Mouse (Mus musculus): ENCODE results near the gene Gm20517. TPM values are rescaled to one million over a fixed set of nuclear protein-coding genes. Genes with fewer than 3 reads are reported as not detected.
"Not testable (repeated sequence)": the region's sequence is repeated elsewhere in the genome, so short reads cannot be mapped to it uniquely, and the experiment has no call there.

Gene Gm20517
- polyA plus RNA-seq, 1 experiment = 1.5 TPM

GRCm38 (mm10) chr17:47597838-47598579, 13.4 kb upstream of the Gm20517 start:
- peak overlapping the region; percentile 81 for H3K4me2 ChIP-seq (ENCODE audit: low read depth)
- no peaks in the 10 kb centered on the region for H3K27me3 ChIP-seq (ENCODE audit: control insufficient read depth, insufficient read depth, insufficient read length)
- TF ChIP-seq E2F4 (IDR thresholded peaks at IDR 0.05; ENCODE audit: insufficient read depth) (no peak), POLR2A (IDR thresholded peaks at IDR 0.05; ENCODE audit: insufficient read length, low read depth) (peak; percentile 38), TCF12 (IDR thresholded peaks at IDR 0.05; ENCODE audit: insufficient read depth, poor library complexity, severe bottlenecking) (peak; percentile 2), POLR2AphosphoS2 (IDR thresholded peaks at IDR 0.05; ENCODE audit: insufficient read length, low read depth) (peak; percentile 86), MYOG (IDR thresholded peaks at IDR 0.05; ENCODE audit: control insufficient read depth in 1 of 3, insufficient read depth in 1 of 3, insufficient read length in 2 of 3, low read depth in 2 of 3) (peak in 1 of 3 experiments; percentile 70), MYOD1 (IDR thresholded peaks at IDR 0.05; ENCODE audit: control insufficient read depth in 1 of 3, insufficient read length in 2 of 3, low read depth in 2 of 3) (peak in 2 of 3 experiments; percentile 61 to 72), MAX (IDR thresholded peaks at IDR 0.05; ENCODE audit: low read depth) (no peak)
- peaks cover 28% of the 10 kb centered on the region for H3K36me3 ChIP-seq (ENCODE audit: control insufficient read depth, insufficient read depth)
- peak overlapping the region; percentile 100 for H3K4me3 ChIP-seq
- no peak overlapping the region for H3ac ChIP-seq (ENCODE audit: control insufficient read depth, insufficient read length)
- H3K79me2 ChIP-seq (ENCODE audit: control insufficient read depth, insufficient read depth) = peaks cover 23% of the 10 kb centered on the region

DNA sequence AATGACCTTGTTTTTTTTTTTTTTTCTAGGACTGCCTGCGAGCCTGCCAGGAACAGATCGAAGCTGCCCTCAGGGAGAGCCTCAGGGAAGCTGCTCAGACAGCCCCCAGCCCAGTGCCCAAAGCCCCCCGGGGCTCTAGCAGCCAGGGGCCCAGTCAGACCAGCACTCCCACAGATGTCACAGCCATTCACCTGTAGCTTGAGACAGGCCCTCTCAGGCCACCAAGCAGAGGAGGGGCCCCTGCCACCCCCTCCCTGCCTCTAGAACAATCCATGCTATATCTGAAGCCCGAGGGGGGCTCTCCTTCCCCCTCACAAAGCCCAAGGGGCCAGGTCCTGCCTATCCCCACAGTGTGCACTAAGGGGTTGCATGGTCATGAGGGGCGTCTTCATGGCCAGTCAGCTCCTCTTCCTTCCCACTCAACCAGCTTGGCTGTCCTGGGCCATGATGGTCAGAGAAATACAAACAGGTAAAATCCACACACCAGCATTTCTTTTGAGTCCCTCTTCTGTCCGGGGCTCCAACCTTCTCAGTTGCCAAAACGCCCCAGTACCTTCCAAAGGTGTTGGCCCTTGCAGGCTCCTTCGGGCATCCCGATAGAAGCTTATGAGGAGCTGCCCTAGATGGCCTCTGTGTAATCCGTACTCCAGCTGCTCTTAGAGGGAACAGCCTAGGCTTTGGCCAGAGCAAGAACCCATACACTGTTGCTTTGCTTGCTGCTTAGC, 12.6 kb upstream of the Gm20517 start:
- not testable (repeated sequence) for H3K4me2 ChIP-seq (ENCODE audit: low read depth); H3ac ChIP-seq (ENCODE audit: control insufficient read depth, insufficient read length); H3K4me3 ChIP-seq; H3K27me3 ChIP-seq (ENCODE audit: control insufficient read depth, insufficient read depth, insufficient read length)
- TF ChIP-seq POLR2AphosphoS2 (IDR thresholded peaks at IDR 0.05; ENCODE audit: insufficient read length, low read depth) = peak; percentile 18
- H3K79me2 ChIP-seq (ENCODE audit: control insufficient read depth, insufficient read depth) = peaks cover 21% of the 10 kb centered on the region
- peaks cover 28% of the 10 kb centered on the region for H3K36me3 ChIP-seq (ENCODE audit: control insufficient read depth, insufficient read depth)

- TF ChIP-seq MYOG (IDR thresholded peaks at IDR 0.05; ENCODE audit: control insufficient read depth in 1 of 3, insufficient read depth in 1 of 3, insufficient read length in 2 of 3, low read depth in 2 of 3) = no peak
- peak; percentile 90 for TF ChIP-seq POLR2AphosphoS2 (IDR thresholded peaks at IDR 0.05; ENCODE audit: insufficient read length, low read depth)
- TF ChIP-seq REST (IDR thresholded peaks at IDR 0.05; ENCODE audit: insufficient read depth, insufficient read length) = no peak
- no peak for TF ChIP-seq USF1 (IDR thresholded peaks at IDR 0.05; ENCODE audit: low read depth)
- peak; percentile 59 for TF ChIP-seq POLR2A (IDR thresholded peaks at IDR 0.05; ENCODE audit: insufficient read length, low read depth)
- Histone ChIP-seq H3K27me3 (ENCODE audit: control insufficient read depth, insufficient read depth, insufficient read length) (no peaks in the 10 kb centered on the region), H3K4me2 (ENCODE audit: low read depth) (no peak overlapping the region), H3K4me3 (no peak overlapping the region), H3K36me3 (ENCODE audit: control insufficient read depth, insufficient read depth) (peaks cover 28% of the 10 kb centered on the region), H3K79me2 (ENCODE audit: control insufficient read depth, insufficient read depth) (peaks cover 11% of the 10 kb centered on the region), H3ac (ENCODE audit: control insufficient read depth, insufficient read length) (no peak overlapping the region)
These were observed 11.7 kb upstream of the Gm20517 start for GRCm38 (mm10) chr17:47599511-47600297.

DNA sequence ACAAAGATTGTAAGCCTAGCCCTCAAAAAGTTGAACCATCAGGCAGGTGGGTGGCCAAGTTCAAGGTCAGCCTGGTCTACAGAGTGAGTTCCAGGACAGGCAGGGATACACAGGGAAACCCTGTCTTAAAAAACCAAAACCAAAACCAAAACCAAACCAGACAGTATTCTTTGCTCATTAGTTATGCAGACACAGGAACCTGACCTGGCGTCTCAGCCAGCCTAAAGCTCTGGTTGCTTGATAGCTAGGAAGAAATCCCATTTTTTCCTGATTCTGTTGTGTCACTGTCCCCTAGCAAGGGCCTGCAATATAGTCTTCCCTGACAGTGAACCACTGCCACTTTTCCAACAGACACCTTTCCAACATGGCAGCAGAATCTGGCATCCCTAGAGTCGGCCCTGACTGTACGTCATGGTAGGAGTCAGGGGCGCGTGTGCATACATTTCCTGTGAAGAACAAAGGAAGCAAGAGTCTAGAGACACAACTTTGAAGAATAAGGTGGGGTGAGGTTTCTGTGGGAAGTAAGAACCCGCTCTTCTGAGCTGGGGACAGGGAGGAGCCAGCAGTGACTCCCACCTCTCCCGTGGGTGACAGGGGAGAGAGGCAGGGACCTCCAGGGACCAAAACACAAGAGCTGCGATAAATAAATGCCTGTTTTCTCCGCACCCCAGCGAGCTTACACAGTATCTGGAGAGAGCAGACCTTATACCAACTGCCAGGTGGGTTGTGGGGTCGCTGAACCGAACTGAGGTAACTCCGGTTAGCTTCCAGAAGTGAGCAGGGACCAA, 10.6 kb upstream of the Gm20517 start:
- no peak for TF ChIP-seq TCF12 (IDR thresholded peaks at IDR 0.05; ENCODE audit: insufficient read depth, poor library complexity, severe bottlenecking)
- no peak for TF ChIP-seq POLR2AphosphoS2 (IDR thresholded peaks at IDR 0.05; ENCODE audit: insufficient read length, low read depth)
- no peak for TF ChIP-seq POLR2A (IDR thresholded peaks at IDR 0.05; ENCODE audit: insufficient read length, low read depth)
- TF ChIP-seq REST (IDR thresholded peaks at IDR 0.05; ENCODE audit: insufficient read depth, insufficient read length) = no peak
- TF ChIP-seq MAX (IDR thresholded peaks at IDR 0.05; ENCODE audit: low read depth) = no peak
- no peak for TF ChIP-seq CEBPB (IDR thresholded peaks at IDR 0.05; ENCODE audit: insufficient read depth, poor library complexity, severe bottlenecking)
- TF ChIP-seq MYOG (IDR thresholded peaks at IDR 0.05; ENCODE audit: control insufficient read depth in 1 of 3, insufficient read depth in 1 of 3, insufficient read length in 2 of 3, low read depth in 2 of 3) = no peak
- TF ChIP-seq MYOD1 (IDR thresholded peaks at IDR 0.05; ENCODE audit: control insufficient read depth in 1 of 3, insufficient read length in 2 of 3, low read depth in 2 of 3) = no peak
- no peak for TF ChIP-seq E2F4 (IDR thresholded peaks at IDR 0.05; ENCODE audit: insufficient read depth)
- H3K79me2 ChIP-seq (ENCODE audit: control insufficient read depth, insufficient read depth) = peaks cover 9% of the 10 kb centered on the region
- H3ac ChIP-seq (ENCODE audit: control insufficient read depth, insufficient read length) = no peak overlapping the region
- H3K4me3 ChIP-seq = no peak overlapping the region
- H3K27me3 ChIP-seq (ENCODE audit: control insufficient read depth, insufficient read depth, insufficient read length) = no peaks in the 10 kb centered on the region
- no peak overlapping the region for H3K4me2 ChIP-seq (ENCODE audit: low read depth)
- H3K36me3 ChIP-seq (ENCODE audit: control insufficient read depth, insufficient read depth) = peaks cover 28% of the 10 kb centered on the region

- Histone ChIP-seq H3K36me3 (ENCODE audit: control insufficient read depth, insufficient read depth) (peaks cover 28% of the 10 kb centered on the region), H3K4me3 (no peak overlapping the region), H3K4me2 (ENCODE audit: low read depth) (no peak overlapping the region), H3ac (ENCODE audit: control insufficient read depth, insufficient read length) (no peak overlapping the region), H3K27me3 (ENCODE audit: control insufficient read depth, insufficient read depth, insufficient read length) (no peaks in the 10 kb centered on the region), H3K79me2 (ENCODE audit: control insufficient read depth, insufficient read depth) (peaks cover 4% of the 10 kb centered on the region)
- TF ChIP-seq MYOG (IDR thresholded peaks at IDR 0.05; ENCODE audit: control insufficient read depth in 1 of 3, insufficient read depth in 1 of 3, insufficient read length in 2 of 3, low read depth in 2 of 3) (peak in 1 of 3 experiments; percentile 31), POLR2A (IDR thresholded peaks at IDR 0.05; ENCODE audit: insufficient read length, low read depth) (peak; percentile 30), MYOD1 (IDR thresholded peaks at IDR 0.05; ENCODE audit: control insufficient read depth in 1 of 3, insufficient read length in 2 of 3, low read depth in 2 of 3) (no peak), MAX (IDR thresholded peaks at IDR 0.05; ENCODE audit: low read depth) (no peak)
These were observed 10.0 kb upstream of the Gm20517 start for GRCm38 (mm10) chr17:47601389-47601755.
